Mouse (Mus musculus): ENCODE data around the gene Mrfap1. TPM values are rescaled to one million over a fixed set of nuclear protein-coding genes. Genes with fewer than 3 reads are reported as not detected.

Mrfap1 gene
- polyA plus RNA-seq, 1 experiment from 2014 or later: 481 TPM

GRCm38 (mm10) chr5:36750119-36751078 lies 46.2 kb downstream of the Mrfap1 start:
- peaks cover 12% of the 10 kb centered on the region for H3K4me1 ChIP-seq (replicated peaks; ENCODE audit: control insufficient read depth, insufficient read depth, low read length)
- peaks cover 9% of the 10 kb centered on the region; the same call in 1 of the 2 replicates for H3K36me3 ChIP-seq (ENCODE audit: control insufficient read depth, insufficient read depth, low read length)
- H3K9me3 ChIP-seq (ENCODE audit: control insufficient read depth, low read length): no peaks in the 10 kb centered on the region
- ATAC-seq (replicated peaks; ENCODE audit: low FRiP score, low TSS enrichment, low read depth) (no peak), DNase-seq (ENCODE audit: low spot score) (no peak)
- no peak overlapping the region for H3K27ac ChIP-seq (ENCODE audit: low read depth)
- H3K27me3 ChIP-seq (replicated peaks; ENCODE audit: control insufficient read depth, insufficient read depth, low read length): no peaks in the 10 kb centered on the region
- 75% methylated on average over 9 of the region's 9 CpGs for WGBS
- H3K9ac ChIP-seq (ENCODE audit: low read length): no peak overlapping the region
- no peak overlapping the region for H3K4me2 ChIP-seq (ENCODE audit: low read length)
- H3K4me3 ChIP-seq (ENCODE audit: low read depth, low read length): no peak overlapping the region

- H3K27ac ChIP-seq (ENCODE audit: low read depth): no peak within 1 kb of the TSS
Measured at GRCm38 (mm10) chr5:36748536-36749061, 48.0 kb downstream of the Mrfap1 start, which contains the start of gene Bloc1s4. Gene Bloc1s4, minus strand, starts transcription at chr5:36748650.

GRCm38 (mm10) chr5:36747794-36748535 lies 48.6 kb downstream of the Mrfap1 start:
- H3K36me3 ChIP-seq (ENCODE audit: control insufficient read depth, insufficient read depth, low read length): peaks cover 12% of the 10 kb centered on the region; the same call in 1 of the 2 replicates
- no peaks in the 10 kb centered on the region for H3K27me3 ChIP-seq (replicated peaks; ENCODE audit: control insufficient read depth, insufficient read depth, low read length)
- H3K4me3 ChIP-seq (ENCODE audit: low read depth, low read length): peak overlapping the region; percentile 94
- H3K4me1 ChIP-seq (replicated peaks; ENCODE audit: control insufficient read depth, insufficient read depth, low read length): peaks cover 12% of the 10 kb centered on the region
- no peak overlapping the region for H3K27ac ChIP-seq (ENCODE audit: low read depth)
- ATAC-seq (replicated peaks; ENCODE audit: low FRiP score, low TSS enrichment, low read depth): peak; percentile 71
- 2% methylated on average over 76 of the region's 76 CpGs for whole genome bisulfite sequencing
- no peaks in the 10 kb centered on the region for H3K9me3 ChIP-seq (ENCODE audit: control insufficient read depth, low read length)
- peak overlapping the region; percentile 82 for H3K9ac ChIP-seq (ENCODE audit: low read length)
- peak overlapping the region; percentile 96 for H3K4me2 ChIP-seq (ENCODE audit: low read length)
- DNase-seq (ENCODE audit: low spot score): no peak

More at GRCm38 (mm10) chr5:36748536-36749061, 48.0 kb downstream of the Mrfap1 start, which contains the start of gene Bloc1s4:
- peak; percentile 98 for DNase-seq (ENCODE audit: low spot score)
- peak; percentile 92 for ATAC-seq (replicated peaks; ENCODE audit: low FRiP score, low TSS enrichment, low read depth)
- Histone ChIP-seq H3K27me3 (replicated peaks; ENCODE audit: control insufficient read depth, insufficient read depth, low read length) (no peaks in the 10 kb centered on the region), H3K4me3 (ENCODE audit: low read depth, low read length) (peak within 1 kb of the TSS; percentile 94), H3K4me1 (replicated peaks; ENCODE audit: control insufficient read depth, insufficient read depth, low read length) (peaks cover 12% of the 10 kb centered on the region), H3K36me3 (ENCODE audit: control insufficient read depth, insufficient read depth, low read length) (peaks cover 12% of the 10 kb centered on the region; the same call in 1 of the 2 replicates), H3K9ac (ENCODE audit: low read length) (peak within 1 kb of the TSS; percentile 82), H3K4me2 (ENCODE audit: low read length) (peak within 1 kb of the TSS; percentile 96), H3K9me3 (ENCODE audit: control insufficient read depth, low read length) (no peaks in the 10 kb centered on the region)
- 4% methylated on average over 31 of the region's 31 CpGs for WGBS

- ATAC-seq (replicated peaks; ENCODE audit: low FRiP score, low TSS enrichment, low read depth) (no peak), DNase-seq (ENCODE audit: low spot score) (no peak)
- H3K4me2 ChIP-seq (ENCODE audit: low read length): peak overlapping the region; percentile 96
- no peak overlapping the region for H3K27ac ChIP-seq (ENCODE audit: low read depth)
- peaks cover 12% of the 10 kb centered on the region for H3K4me1 ChIP-seq (replicated peaks; ENCODE audit: control insufficient read depth, insufficient read depth, low read length)
- H3K9me3 ChIP-seq (ENCODE audit: control insufficient read depth, low read length): no peaks in the 10 kb centered on the region
- H3K4me3 ChIP-seq (ENCODE audit: low read depth, low read length): peak overlapping the region; percentile 94
- H3K27me3 ChIP-seq (replicated peaks; ENCODE audit: control insufficient read depth, insufficient read depth, low read length): no peaks in the 10 kb centered on the region
- WGBS: 79% methylated on average over 7 of the region's 7 CpGs
- no peak overlapping the region for H3K9ac ChIP-seq (ENCODE audit: low read length)
- peaks cover 12% of the 10 kb centered on the region; the same call in 1 of the 2 replicates for H3K36me3 ChIP-seq (ENCODE audit: control insufficient read depth, insufficient read depth, low read length)
Measured at GRCm38 (mm10) chr5:36747071-36747470, 49.5 kb downstream of the Mrfap1 start.

Other genes starting within 250 kb of the Mrfap1 start
- gene Tbc1d14, start 203.5 kb downstream of the Mrfap1 start, polyA plus RNA-seq (2014; fragmentation: Nextera tagmentation; extraction: Ambion mirVana): 36.6 and 42.3 TPM in 2 replicates
- gene D5Ertd579e, start 100.7 kb downstream of the Mrfap1 start, polyA plus RNA-seq (2014; fragmentation: Nextera tagmentation; extraction: Ambion mirVana): 25.8 and 28.3 TPM in 2 replicates
- 20.9 and 22.8 TPM in 2 replicates for gene Bloc1s4, start 48.1 kb downstream of the Mrfap1 start, polyA plus RNA-seq (2014; fragmentation: Nextera tagmentation; extraction: Ambion mirVana)
- 14.6 and 15.5 TPM in 2 replicates for gene Man2b2, start 33.9 kb upstream of the Mrfap1 start, polyA plus RNA-seq (2014; fragmentation: Nextera tagmentation; extraction: Ambion mirVana)
- 0.40 and 0.73 TPM in 2 replicates for gene Ppp2r2c, start 71.7 kb upstream of the Mrfap1 start, polyA plus RNA-seq (2014; fragmentation: Nextera tagmentation; extraction: Ambion mirVana)
- gene Wfs1, start 192.4 kb upstream of the Mrfap1 start, polyA plus RNA-seq (2014; fragmentation: Nextera tagmentation; extraction: Ambion mirVana): 13.3 and 13.6 TPM in 2 replicates

All from intestine, embryonic 14.5 days (tissue).